Mouse (Mus musculus) intestine, embryonic 14.5 days (tissue): Measurements from ENCODE around the gene Prkag2. TPM values are rescaled to one million over a fixed set of nuclear protein-coding genes. Genes with fewer than 3 reads are reported as not detected.
A peak's percentile ranks its signal among the peaks of the same experiment; 100 is the strongest.
"Not testable (repeated sequence)": the region's sequence is repeated elsewhere in the genome, so short reads cannot be mapped to it uniquely, and the experiment has no call there.

Experiments
- ATAC-seq: fragments of 200-750 bp; cut with Nextera tagmentation; replicated peaks from 2 replicates; pipeline ENCODE4 v1.8.0; 2017; ENCODE audit warnings: low read depth, moderate number of reproducible peaks, moderate TSS enrichment, moderate library complexity; ENCODE audit not compliant: low FRiP score, low TSS enrichment
- DNase-seq: peaks from one replicate; pipeline ENCODE4 v3.0.0-alpha.2; 2018; ENCODE audit warnings: low spot score
- H3K27ac ChIP-seq: fragments of 300-500 bp; sonication (generic); 2 replicates; pipeline ENCODE4 v1.5.1; 2014; ENCODE audit warnings: low read depth, mild to moderate bottlenecking, control low read depth
- H3K27me3 ChIP-seq: fragments of 300-500 bp; sonication (generic); replicated peaks from 2 replicates; pipeline ENCODE4 v1.6.1; 2014; ENCODE audit warnings: low read length, control low read depth; ENCODE audit not compliant: control insufficient read depth, insufficient read depth
- H3K36me3 ChIP-seq: fragments of 300-500 bp; sonication (generic); 2 replicates; pipeline ENCODE4 v1.6.1; 2014; ENCODE audit warnings: low read length, control low read depth; ENCODE audit not compliant: control insufficient read depth, insufficient read depth
- H3K4me1 ChIP-seq: fragments of 300-500 bp; sonication (generic); replicated peaks from 2 replicates; pipeline ENCODE4 v1.6.1; 2014; ENCODE audit warnings: low read length, control low read depth, mixed read lengths; ENCODE audit not compliant: control insufficient read depth, insufficient read depth
- H3K4me2 ChIP-seq: fragments of 300-500 bp; sonication (generic); 2 replicates; pipeline ENCODE4 v1.6.1; 2014; ENCODE audit warnings: low read length
- H3K4me3 ChIP-seq: fragments of 300-500 bp; sonication (generic); 2 replicates; pipeline ENCODE4 v1.5.1; 2014; ENCODE audit warnings: low read depth, low read length, control low read depth, mixed read lengths
- H3K9ac ChIP-seq: fragments of 300-500 bp; sonication (generic); 2 replicates; pipeline ENCODE4 v1.6.1; 2014; ENCODE audit warnings: mild to moderate bottlenecking, low read length
- H3K9me3 ChIP-seq: fragments of 300-500 bp; sonication (generic); 2 replicates; pipeline ENCODE4 v1.6.1; 2016; ENCODE audit warnings: low read length, control low read depth; ENCODE audit not compliant: control insufficient read depth
- WGBS: fragments of 180-500 bp; shearing (Covaris S2); extraction: QIAGEN DNeasy Blood & Tissue Kit; methylation state at CpG from one replicate; pipeline ENCODE4 v1.1.7; 2014; 5-methylcytosine and 5-hydroxymethylcytosine counted together
- polyA plus RNA-seq: library from polyadenylated mRNA; unstranded; fragments of >200 nt; fragmentation: Nextera tagmentation; extraction: Ambion mirVana; gene quantifications from 2 replicates; pipeline ENCODE4 v1.2.1, GENCODE M21; 2014

Prkag2 gene
- polyA plus RNA-seq, 1 experiment from 2014 or later: 52.1 TPM

DNA sequence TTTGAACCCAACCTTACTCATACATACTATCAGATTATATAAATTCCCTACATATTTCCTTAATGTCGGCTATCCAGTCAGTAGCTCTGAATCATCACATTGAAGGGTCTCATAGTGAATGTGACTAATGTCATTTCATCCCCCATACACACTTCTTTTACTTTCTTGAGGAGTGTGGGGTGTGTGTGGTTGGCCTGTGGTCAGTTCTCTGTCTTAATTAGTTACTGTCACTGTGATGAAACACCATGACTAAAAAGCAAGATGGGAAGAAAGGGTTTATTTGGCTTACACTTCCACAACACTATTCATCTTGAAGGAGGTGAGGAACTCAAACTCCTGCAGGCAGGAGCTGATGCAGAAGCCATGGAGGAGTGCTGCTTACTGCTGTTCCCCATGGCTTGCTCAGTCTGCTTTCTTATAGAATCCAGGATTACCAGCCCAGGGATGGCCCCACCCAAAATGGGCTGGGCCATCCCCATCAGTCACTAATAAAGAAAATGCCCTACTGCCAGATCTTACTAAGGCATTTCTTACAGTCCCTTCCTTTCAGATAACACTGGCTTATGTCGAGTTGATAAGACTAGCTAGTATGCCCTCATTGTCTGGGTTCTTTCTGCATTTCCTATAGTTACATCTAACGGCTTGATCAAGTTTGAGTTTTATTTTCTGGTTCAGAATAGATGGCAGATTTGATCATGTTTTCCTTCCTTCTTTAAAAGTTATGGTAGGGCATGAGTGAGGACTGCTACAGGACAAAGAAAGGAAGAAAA, 240.5 kb downstream of the Prkag2 start:
- Histone ChIP-seq H3K9ac (no peak overlapping the region), H3K36me3 (peaks cover 10% of the 10 kb centered on the region; the same call in 1 of the 2 replicates), H3K4me2 (no peak overlapping the region), H3K27ac (no peak overlapping the region), H3K9me3 (peaks cover 6% of the 10 kb centered on the region; the same call in 1 of the 2 replicates), H3K4me1 (no peaks in the 10 kb centered on the region), H3K27me3 (no peaks in the 10 kb centered on the region), H3K4me3 (no peak overlapping the region)
- DNase-seq (no peak), ATAC-seq (no peak)
- 73% methylated on average over 3 of the region's 3 CpGs for WGBS

DNA sequence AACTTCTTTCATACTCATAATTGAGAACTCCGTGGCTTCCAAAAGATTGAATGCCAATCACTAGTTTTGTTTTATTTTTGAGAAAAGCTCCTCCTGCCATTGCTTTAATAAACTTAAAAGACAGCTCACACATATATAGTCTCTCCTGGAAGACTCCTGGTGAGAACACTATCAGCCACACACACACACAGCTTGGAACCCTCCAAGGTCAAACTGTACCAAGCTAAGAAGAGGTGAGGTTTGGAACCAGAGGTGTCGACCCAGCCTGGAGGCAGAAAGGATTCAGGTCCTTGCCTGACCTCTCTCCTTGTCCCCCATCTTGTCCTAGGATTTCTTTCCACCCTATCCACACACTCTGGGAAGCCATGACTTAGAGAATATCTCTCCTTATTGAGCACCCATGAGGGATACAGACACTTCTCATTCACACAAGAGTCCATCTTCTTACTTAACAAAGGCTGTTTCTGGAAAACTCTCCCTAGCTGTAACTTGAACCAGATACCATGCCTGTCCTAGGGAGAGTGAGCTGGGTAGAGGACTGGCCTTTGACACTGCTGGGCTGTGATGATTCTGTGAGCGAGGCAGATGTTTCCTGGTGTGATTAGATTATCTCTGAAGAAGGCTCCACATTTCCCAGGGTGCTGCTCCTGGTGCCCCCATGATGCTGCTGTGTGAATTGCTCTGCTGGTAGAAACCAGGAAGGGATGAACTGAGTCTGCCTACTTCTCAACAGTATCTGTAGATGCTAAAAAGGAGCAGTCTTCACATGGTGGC, 245.4 kb downstream of the Prkag2 start:
- no peaks in the 10 kb centered on the region for H3K4me1 ChIP-seq
- H3K27me3 ChIP-seq: no peaks in the 10 kb centered on the region
- WGBS: 68% methylated on average over 3 of the region's 3 CpGs
- H3K4me2 ChIP-seq: no peak overlapping the region
- no peak overlapping the region for H3K27ac ChIP-seq
- DNase-seq (no peak), ATAC-seq (no peak)
- no peak overlapping the region for H3K4me3 ChIP-seq
- H3K9me3 ChIP-seq: peaks cover 6% of the 10 kb centered on the region; the same call in 1 of the 2 replicates
- H3K9ac ChIP-seq: no peak overlapping the region
- no peaks in the 10 kb centered on the region for H3K36me3 ChIP-seq

DNA sequence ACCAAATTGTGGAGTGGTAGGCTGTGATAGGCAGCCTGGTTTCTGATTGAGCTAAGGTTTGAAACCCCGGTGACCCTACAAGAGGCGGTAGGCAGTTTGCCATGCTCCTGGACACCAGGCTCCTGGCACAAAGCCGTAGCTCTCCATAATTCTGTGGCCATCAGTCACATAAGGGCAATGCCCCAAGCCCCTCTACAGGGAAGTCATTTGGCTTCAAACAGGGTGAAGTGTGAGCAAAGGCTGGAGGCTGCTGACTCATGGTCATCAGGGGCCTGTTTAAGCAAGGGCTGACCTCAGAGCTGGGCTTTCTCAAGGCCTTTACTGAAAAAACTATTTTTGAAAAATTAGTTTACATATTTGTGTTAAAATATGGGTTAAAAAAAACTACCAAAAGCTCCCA, 246.2 kb downstream of the Prkag2 start:
- 87% methylated on average over 3 of the region's 3 CpGs for WGBS
- Histone ChIP-seq H3K4me3 (no peak overlapping the region), H3K4me1 (no peaks in the 10 kb centered on the region), H3K27ac (no peak overlapping the region), H3K27me3 (no peaks in the 10 kb centered on the region), H3K9ac (no peak overlapping the region), H3K9me3 (peaks cover 6% of the 10 kb centered on the region; the same call in 1 of the 2 replicates), H3K36me3 (no peaks in the 10 kb centered on the region), H3K4me2 (no peak overlapping the region)
- ATAC-seq (no peak), DNase-seq (no peak)

GRCm38 (mm10) chr5:24848261-24848660, 252.2 kb downstream of the Prkag2 start:
- H3K4me1 ChIP-seq, H3K9me3 ChIP-seq, H3K4me2 ChIP-seq, DNase-seq, H3K36me3 ChIP-seq, H3K27me3 ChIP-seq, H3K4me3 ChIP-seq, ATAC-seq, H3K9ac ChIP-seq, H3K27ac ChIP-seq: not testable (repeated sequence)
- WGBS: 85% methylated on average over 14 of the region's 14 CpGs

- Histone ChIP-seq H3K4me2 (no peak overlapping the region), H3K4me3 (no peak overlapping the region), H3K4me1 (peaks cover 21% of the 10 kb centered on the region), H3K27me3 (no peaks in the 10 kb centered on the region), H3K36me3 (no peaks in the 10 kb centered on the region), H3K9ac (no peak overlapping the region), H3K27ac (peak overlapping the region; percentile 99; the same call in 1 of the 2 replicates), H3K9me3 (no peaks in the 10 kb centered on the region)
- WGBS: 87% methylated on average over 5 of the region's 5 CpGs
- DNase-seq (no peak), ATAC-seq (no peak)
Observed at GRCm38 (mm10) chr5:24843841-24844240, 256.6 kb downstream of the Prkag2 start.

DNA sequence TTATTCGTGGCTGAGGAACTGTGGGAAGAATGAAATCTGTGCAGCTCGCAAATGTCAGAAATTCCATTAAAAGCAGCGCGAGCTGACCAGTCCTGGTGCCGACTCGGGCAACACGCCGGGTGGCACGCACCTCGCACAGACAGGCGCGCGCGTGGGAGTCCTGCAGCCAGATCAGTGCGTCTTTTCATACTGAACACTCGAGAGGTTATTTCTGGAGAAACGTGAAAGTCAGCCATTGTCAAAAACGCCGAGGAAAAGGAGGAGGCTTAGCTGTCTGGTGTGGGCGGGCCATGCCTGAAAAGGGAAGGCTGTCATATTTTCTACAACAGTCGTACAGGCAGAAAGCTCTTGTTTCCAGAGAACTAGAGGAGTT, 257.4 kb downstream of the Prkag2 start:
- WGBS: under 1% methylated on average over 21 of the region's 21 CpGs
- DNase-seq: no peak
- peak overlapping the region; percentile 99 for H3K27ac ChIP-seq
- no peaks in the 10 kb centered on the region for H3K9me3 ChIP-seq
- no peaks in the 10 kb centered on the region for H3K27me3 ChIP-seq
- no peaks in the 10 kb centered on the region for H3K36me3 ChIP-seq
- peak overlapping the region; percentile 90 for H3K4me2 ChIP-seq
- H3K4me3 ChIP-seq: peak overlapping the region; percentile 50
- ATAC-seq: peak; percentile 24
- H3K9ac ChIP-seq: peak overlapping the region; percentile 51
- H3K4me1 ChIP-seq: peaks cover 22% of the 10 kb centered on the region

DNA sequence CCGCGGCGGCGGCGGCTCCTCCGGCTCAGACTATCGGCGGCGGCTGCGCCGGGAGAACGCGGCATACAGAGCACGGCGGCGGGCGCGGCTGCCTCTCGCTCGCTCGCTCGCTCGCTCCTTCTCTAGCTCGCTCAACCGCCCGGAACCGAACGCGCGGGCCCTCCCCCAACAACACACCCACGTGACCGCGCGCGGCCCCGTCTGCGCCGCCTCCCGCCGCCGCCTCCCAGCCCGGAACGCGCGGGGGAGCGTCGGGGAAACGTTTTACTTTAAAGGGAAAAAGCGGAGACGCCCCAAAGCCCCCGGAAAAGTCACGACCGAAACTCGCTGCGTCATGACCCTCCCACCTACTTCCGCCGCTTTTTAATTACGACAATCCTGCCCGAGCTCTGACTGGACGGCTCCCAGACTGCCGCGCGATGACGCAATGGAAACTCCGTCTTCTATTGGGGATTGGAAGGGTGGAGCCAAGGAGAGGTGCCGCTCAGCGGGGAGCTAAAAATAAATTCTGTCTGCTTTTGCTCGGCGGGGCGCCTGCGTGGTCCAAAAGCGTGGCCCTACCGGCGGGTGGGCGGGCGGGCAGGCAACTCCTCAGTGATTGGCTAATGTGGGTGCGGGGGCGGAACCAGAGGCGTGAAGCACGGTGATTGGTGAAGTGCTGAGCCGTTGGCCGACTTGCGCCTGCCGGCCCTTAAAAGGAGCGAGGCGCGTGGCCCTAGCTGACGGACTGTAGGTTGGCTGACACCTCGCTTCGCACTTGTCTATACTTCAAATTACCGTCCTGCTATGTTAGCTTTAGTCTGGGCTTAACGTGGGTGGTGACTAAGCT, 258.0 kb downstream of the Prkag2 start, which contains the start of gene Rheb:
Gene Rheb (minus strand): TSS at position 351 of the 829 bp plus-strand sequence.
- DNase-seq (peak; percentile 98), ATAC-seq (peak; percentile 98)
- Histone ChIP-seq H3K4me2 (peak within 1 kb of the TSS; percentile 90), H3K9ac (peak within 1 kb of the TSS; percentile 91), H3K9me3 (no peaks in the 10 kb centered on the region), H3K36me3 (no peaks in the 10 kb centered on the region), H3K27me3 (no peaks in the 10 kb centered on the region), H3K4me1 (peaks cover 25% of the 10 kb centered on the region), H3K4me3 (peak within 1 kb of the TSS; percentile 59), H3K27ac (peak within 1 kb of the TSS; percentile 99)
- under 1% methylated on average over 92 of the region's 92 CpGs for WGBS

DNA sequence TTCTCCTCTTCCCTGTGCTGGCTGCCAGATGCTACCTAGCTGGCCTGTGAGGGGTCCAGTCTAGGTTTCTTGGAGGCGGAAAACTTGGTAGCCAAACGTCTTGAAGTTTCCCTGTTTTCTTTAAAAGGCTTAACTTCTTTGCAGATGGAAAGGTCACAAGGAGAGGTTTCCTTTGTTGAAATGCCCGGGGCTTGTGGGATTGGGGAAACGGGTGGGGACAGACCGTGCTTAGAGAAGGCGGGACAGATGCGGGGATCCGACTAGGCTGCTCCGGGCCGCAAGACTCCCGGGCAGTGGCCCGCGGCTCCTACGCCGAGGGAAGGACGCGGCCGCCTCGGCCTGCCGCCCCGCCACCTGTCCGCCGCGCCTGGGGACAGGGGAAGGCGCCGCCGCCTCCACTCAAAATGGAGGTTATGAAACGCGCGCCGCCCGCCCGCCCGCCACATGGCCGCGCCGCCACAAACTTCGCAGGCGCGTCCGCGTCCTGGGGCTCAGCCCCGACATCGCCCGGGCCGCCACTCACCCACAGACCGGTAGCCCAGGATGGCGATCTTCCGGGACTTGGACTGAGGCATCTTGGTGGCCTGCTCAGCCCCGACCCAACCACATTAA, 258.7 kb downstream of the Prkag2 start:
- WGBS: 0% methylated on average over 42 of the region's 50 CpGs

More for the DNA sequence above, 258.7 kb downstream of the Prkag2 start:
- DNase-seq: no peak
- Histone ChIP-seq H3K4me2 (peak overlapping the region; percentile 90), H3K27me3 (no peaks in the 10 kb centered on the region), H3K36me3 (no peaks in the 10 kb centered on the region), H3K4me3 (peak overlapping the region; percentile 59), H3K9me3 (no peaks in the 10 kb centered on the region), H3K9ac (peak overlapping the region; percentile 91), H3K27ac (peak overlapping the region; percentile 99), H3K4me1 (peaks cover 28% of the 10 kb centered on the region)
- peak; percentile 6; the same call in 1 of the 2 replicates for ATAC-seq
